Mouse (Mus musculus) NIH3T3 (cell line): ENCODE measurements at regions not wholly inside any gene's neighbourhood (a gene's known extent, or its start where the extent isn't known, plus 50 kb on each side); places are given as distances from the start of the nearest gene placed in this dataset.
"Not testable (repeated sequence)": the region's sequence is repeated elsewhere in the genome, so short reads cannot be mapped to it uniquely, and the experiment has no call there.

Source experiments
- DNase-seq: peaks from one replicate; pipeline ENCODE4 v3.0.0-alpha.2; 2012; ENCODE audit warnings: low read depth

GRCm38 (mm10) chr13:52198649-52199348 lies 332.3 kb downstream of the Diras2 start:
- peak; percentile 12 for DNase-seq

GRCm38 (mm10) chr13:52202372-52202771 lies 328.7 kb downstream of the Diras2 start:
- DNase-seq: no peak

GRCm38 (mm10) chr13:52205951-52206350 lies 325.1 kb downstream of the Diras2 start:
- peak; percentile 73 for DNase-seq

- no peak for DNase-seq
These were observed 314.7 kb downstream of the Diras2 start for GRCm38 (mm10) chr13:52216343-52216742.

- DNase-seq: no peak
These were observed 314.0 kb downstream of the Diras2 start for GRCm38 (mm10) chr13:52217066-52217465.

- DNase-seq: no peak
These were observed 313.3 kb downstream of the Diras2 start for GRCm38 (mm10) chr13:52217741-52218140.

GRCm38 (mm10) chr13:52222315-52223097 lies 308.6 kb downstream of the Diras2 start:
- no peak for DNase-seq

GRCm38 (mm10) chr13:52223098-52223962 lies 307.7 kb downstream of the Diras2 start:
- peak; percentile 67 for DNase-seq

GRCm38 (mm10) chr13:52233971-52234370 lies 297.1 kb downstream of the Diras2 start:
- DNase-seq: peak; percentile 60

GRCm38 (mm10) chr13:52236105-52236504 lies 295.0 kb downstream of the Diras2 start:
- DNase-seq: peak; percentile 73

GRCm38 (mm10) chr13:52239563-52239962 lies 291.5 kb downstream of the Diras2 start:
- peak; percentile 73 for DNase-seq

- no peak for DNase-seq
These were observed 289.3 kb downstream of the Diras2 start for GRCm38 (mm10) chr13:52241761-52242160.

GRCm38 (mm10) chr13:52249492-52249891 lies 281.6 kb downstream of the Diras2 start:
- no peak for DNase-seq

- no peak for DNase-seq
These were observed 280.7 kb downstream of the Diras2 start for GRCm38 (mm10) chr13:52250371-52250770.

GRCm38 (mm10) chr13:52252303-52252702 lies 278.8 kb downstream of the Diras2 start:
- DNase-seq: no peak

GRCm38 (mm10) chr13:52252726-52253125 lies 278.4 kb downstream of the Diras2 start:
- DNase-seq: not testable (repeated sequence)

- DNase-seq: peak; percentile 50
These were observed 277.9 kb downstream of the Diras2 start for GRCm38 (mm10) chr13:52253138-52253537.

GRCm38 (mm10) chr13:52254185-52254584 lies 276.9 kb downstream of the Diras2 start:
- DNase-seq: peak; percentile 89

GRCm38 (mm10) chr13:52255697-52256096 lies 275.4 kb downstream of the Diras2 start:
- peak; percentile 48 for DNase-seq

- DNase-seq: no peak
These were observed 272.7 kb downstream of the Diras2 start for GRCm38 (mm10) chr13:52258373-52258772.

GRCm38 (mm10) chr13:52262949-52263550 lies 268.0 kb downstream of the Diras2 start:
- DNase-seq: no peak

GRCm38 (mm10) chr13:52268279-52268678 lies 262.8 kb downstream of the Diras2 start:
- peak; percentile 18 for DNase-seq
